Mouse (Mus musculus): ENCODE data around the gene Dap. TPM values are rescaled to one million over a fixed set of nuclear protein-coding genes. Genes with fewer than 3 reads are reported as not detected.

The Dap gene
- polyA plus RNA-seq, 1 experiment from 2014 or later, result 36.2 TPM

DNA sequence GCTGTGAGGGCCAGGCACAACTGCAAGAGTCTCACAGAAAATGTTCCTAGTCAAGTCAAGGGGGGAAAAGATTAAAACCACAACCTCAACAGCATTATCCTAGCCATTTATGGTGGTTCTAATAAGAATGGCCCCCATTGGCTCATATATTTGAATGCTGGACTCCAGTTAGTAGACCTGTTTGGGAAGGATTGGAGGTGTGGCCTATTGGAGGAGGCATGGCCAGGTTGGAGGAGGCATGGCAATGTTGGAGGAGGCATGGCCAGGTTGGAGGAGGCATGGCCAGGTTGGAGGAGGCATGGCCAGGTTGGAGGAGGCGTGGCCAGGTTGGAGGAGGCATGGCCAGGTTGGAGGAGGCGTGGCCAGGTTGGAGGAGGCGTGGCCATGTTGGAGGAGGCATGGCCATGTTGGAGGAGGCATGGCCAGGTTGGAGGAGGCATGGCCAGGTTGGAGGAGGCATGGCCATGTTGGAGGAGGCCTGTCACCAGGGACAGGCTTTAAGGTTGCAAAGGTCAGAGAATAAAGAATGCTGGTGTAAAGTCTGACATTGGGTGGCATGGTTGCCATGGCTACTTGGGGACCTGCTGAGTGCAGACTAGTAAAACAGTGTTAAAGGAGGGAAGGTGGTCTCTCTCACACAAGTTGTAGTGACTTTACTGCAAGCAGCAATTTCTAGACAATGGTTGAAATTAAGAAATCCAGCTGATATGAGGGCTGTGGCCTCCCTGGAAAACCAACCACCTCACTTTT, 93.1 kb downstream of the Dap start:
- Histone ChIP-seq H3K4me3 (replicated peaks; ENCODE audit: low read length) (no peak overlapping the region), H3K4me2 (replicated peaks) (no peak overlapping the region), H3K9ac (no peak overlapping the region), H3K9me3 (ENCODE audit: control insufficient read depth, low read length) (no peaks in the 10 kb centered on the region), H3K27me3 (ENCODE audit: control insufficient read depth, insufficient read depth, low read length) (no peaks in the 10 kb centered on the region), H3K27ac (0 out of 2 replicates have a peak overlapping the region, but pooled peaks have one; percentile 51), H3K4me1 (replicated peaks; ENCODE audit: control insufficient read depth, insufficient read depth, low read length) (peaks cover 16% of the 10 kb centered on the region; the same call in 1 of the 2 replicates), H3K36me3 (replicated peaks; ENCODE audit: control insufficient read depth, insufficient read depth) (no peaks in the 10 kb centered on the region)
- WGBS, result 95% methylated on average over 3 of the region's 3 CpGs
- no peak for ATAC-seq (ENCODE audit: low FRiP score)
- no peak for DNase-seq (ENCODE audit: low spot score)

DNA sequence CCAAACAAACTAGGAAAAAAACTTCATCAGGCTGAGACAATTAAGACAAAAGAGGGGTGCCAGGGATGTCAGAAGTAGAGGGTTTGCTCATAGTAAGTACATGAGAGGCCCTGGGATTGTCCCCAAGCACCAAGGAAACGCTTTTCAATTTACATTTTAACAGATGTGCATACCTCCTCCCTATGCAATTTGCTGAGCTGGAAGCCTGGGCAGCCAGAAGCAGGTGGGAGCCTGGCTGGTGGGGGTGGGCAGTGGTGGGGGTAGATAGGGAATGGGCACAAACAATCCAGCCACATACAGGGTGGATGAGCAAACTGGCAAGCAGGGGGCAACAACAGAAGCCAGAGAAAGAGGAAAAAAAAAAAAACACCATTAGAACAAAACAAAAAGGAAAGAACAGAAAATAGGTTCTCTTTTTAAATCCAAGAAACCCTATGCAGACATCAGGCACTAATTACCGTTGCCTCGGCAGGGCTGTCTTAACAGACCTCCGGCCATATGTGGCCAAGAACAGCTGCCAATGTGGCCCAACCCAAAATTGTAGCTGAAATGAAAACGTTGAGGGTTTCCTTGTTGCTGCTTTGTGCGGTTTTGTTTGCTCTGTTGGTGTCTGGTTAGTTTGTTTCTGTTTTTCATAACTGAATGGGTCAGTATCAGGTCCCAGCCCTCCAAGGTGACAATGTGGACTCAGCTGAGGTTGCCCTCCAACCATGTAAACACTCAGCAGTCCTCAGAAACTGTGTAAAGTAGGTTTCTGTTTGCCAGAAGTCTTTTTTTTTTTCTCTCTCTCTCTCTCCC, 94.2 kb downstream of the Dap start:
- no peak for ATAC-seq (ENCODE audit: low FRiP score)
- Histone ChIP-seq H3K27ac (no peak overlapping the region), H3K9ac (no peak overlapping the region)

DNA sequence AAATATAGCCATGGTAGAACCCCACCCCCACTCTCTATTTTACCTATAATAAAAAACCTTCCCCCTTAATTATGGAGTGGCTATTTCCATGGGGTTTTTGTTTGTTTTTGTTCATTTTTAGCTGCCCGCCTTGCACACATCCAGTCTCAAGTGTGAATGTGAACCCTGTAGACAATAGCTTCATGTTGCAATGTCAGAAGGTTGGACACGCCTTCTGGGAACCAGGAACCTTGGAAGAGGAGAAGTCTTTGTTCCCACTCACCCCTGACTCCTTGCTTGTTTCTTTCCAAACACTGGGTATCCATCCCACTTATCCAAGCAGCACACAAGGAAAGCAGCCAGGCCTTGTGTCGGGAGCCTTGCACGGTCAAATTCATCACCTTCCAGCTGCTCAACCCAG, 94.9 kb downstream of the Dap start:
- no peak overlapping the region for H3K4me3 ChIP-seq (replicated peaks; ENCODE audit: low read length)
- no peaks in the 10 kb centered on the region for H3K27me3 ChIP-seq (ENCODE audit: control insufficient read depth, insufficient read depth, low read length)
- no peaks in the 10 kb centered on the region for H3K9me3 ChIP-seq (ENCODE audit: control insufficient read depth, low read length)
- H3K36me3 ChIP-seq (replicated peaks; ENCODE audit: control insufficient read depth, insufficient read depth), result no peaks in the 10 kb centered on the region
- ATAC-seq (ENCODE audit: low FRiP score) (no peak), DNase-seq (ENCODE audit: low spot score) (no peak)
- whole genome bisulfite sequencing, result 42% methylated on average over 4 of the region's 4 CpGs
- H3K9ac ChIP-seq, result no peak overlapping the region
- H3K4me1 ChIP-seq (replicated peaks; ENCODE audit: control insufficient read depth, insufficient read depth, low read length), result peaks cover 16% of the 10 kb centered on the region; the same call in 1 of the 2 replicates
- no peak overlapping the region for H3K4me2 ChIP-seq (replicated peaks)
- no peak overlapping the region for H3K27ac ChIP-seq

More for the DNA sequence above, 94.2 kb downstream of the Dap start:
- H3K4me2 ChIP-seq (replicated peaks), result no peak overlapping the region
- WGBS, result 38% methylated on average over 6 of the region's 6 CpGs
- H3K4me1 ChIP-seq (replicated peaks; ENCODE audit: control insufficient read depth, insufficient read depth, low read length), result peaks cover 16% of the 10 kb centered on the region; the same call in 1 of the 2 replicates
- no peak for DNase-seq (ENCODE audit: low spot score)
- no peaks in the 10 kb centered on the region for H3K27me3 ChIP-seq (ENCODE audit: control insufficient read depth, insufficient read depth, low read length)
- no peaks in the 10 kb centered on the region for H3K36me3 ChIP-seq (replicated peaks; ENCODE audit: control insufficient read depth, insufficient read depth)
- H3K9me3 ChIP-seq (ENCODE audit: control insufficient read depth, low read length), result no peaks in the 10 kb centered on the region
- no peak overlapping the region for H3K4me3 ChIP-seq (replicated peaks; ENCODE audit: low read length)

DNA sequence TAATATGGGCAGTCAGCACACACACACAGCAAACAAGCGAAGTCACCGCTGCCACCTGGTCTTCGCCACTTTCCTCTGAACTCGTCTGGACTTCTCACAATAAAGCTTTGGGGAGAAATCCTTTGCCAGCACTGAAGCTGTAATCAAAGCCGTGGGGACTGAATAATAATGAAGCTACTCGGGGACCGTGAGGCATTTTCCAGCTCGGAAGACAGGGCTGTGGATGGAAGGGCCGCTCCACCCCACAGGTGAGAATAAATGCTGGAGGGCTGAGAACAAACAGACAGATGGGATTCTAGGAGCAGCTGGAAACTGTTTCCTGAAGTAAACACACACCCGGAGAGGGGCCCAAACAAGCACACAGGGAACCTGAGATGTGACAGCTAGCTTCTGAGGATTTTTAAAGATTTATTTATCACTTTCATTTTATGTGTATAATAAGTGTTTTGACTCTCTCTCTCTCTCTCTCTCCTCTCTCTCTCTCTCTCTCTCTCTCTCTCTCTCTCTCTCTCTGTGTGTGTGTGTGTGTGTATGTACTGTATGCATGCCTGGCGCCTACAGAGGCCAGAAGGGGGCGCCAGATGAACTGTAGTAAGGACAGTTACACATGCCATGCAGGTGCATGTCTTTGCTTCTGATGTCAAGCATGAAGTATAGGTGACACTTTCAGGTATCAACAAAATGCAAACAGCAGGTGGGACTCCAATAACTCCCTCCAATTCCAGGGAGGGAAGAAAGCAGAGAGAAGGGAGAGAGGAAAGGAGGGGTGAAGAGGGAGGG, 96.7 kb downstream of the Dap start:
- H3K4me2 ChIP-seq (replicated peaks), result no peak overlapping the region
- H3K36me3 ChIP-seq (replicated peaks; ENCODE audit: control insufficient read depth, insufficient read depth), result no peaks in the 10 kb centered on the region
- H3K9me3 ChIP-seq (ENCODE audit: control insufficient read depth, low read length), result no peaks in the 10 kb centered on the region
- 47% methylated on average over 12 of the region's 12 CpGs for WGBS
- peaks cover 16% of the 10 kb centered on the region; the same call in 1 of the 2 replicates for H3K4me1 ChIP-seq (replicated peaks; ENCODE audit: control insufficient read depth, insufficient read depth, low read length)
- no peak overlapping the region for H3K4me3 ChIP-seq (replicated peaks; ENCODE audit: low read length)
- no peaks in the 10 kb centered on the region for H3K27me3 ChIP-seq (ENCODE audit: control insufficient read depth, insufficient read depth, low read length)
- ATAC-seq (ENCODE audit: low FRiP score) (no peak), DNase-seq (ENCODE audit: low spot score) (no peak)
- no peak overlapping the region for H3K27ac ChIP-seq
- H3K9ac ChIP-seq, result no peak overlapping the region

DNA sequence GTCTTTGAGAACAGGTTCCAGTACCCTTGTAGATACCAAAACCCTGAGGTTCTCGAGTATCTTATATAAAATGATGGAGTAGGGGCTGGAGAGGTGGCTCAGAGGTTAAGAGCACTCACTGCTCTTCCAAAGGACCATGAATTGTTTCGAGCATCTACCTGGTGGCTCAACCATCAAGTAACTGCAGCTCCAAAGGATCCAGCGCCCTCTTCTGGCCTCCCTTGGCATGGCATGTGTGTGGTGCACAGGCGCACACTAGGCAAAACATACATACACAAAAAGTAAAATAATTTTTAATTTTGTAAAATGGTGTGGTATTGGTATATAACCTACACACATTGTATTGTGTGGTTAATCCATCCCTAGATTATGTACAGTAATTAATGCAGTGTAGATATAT, 99.6 kb downstream of the Dap start:
- peaks cover 9% of the 10 kb centered on the region; the same call in 1 of the 2 replicates for H3K4me1 ChIP-seq (replicated peaks; ENCODE audit: control insufficient read depth, insufficient read depth, low read length)
- H3K4me3 ChIP-seq (replicated peaks; ENCODE audit: low read length), result no peak overlapping the region
- no peaks in the 10 kb centered on the region for H3K9me3 ChIP-seq (ENCODE audit: control insufficient read depth, low read length)
- WGBS, result 76% methylated on average over 4 of the region's 4 CpGs
- H3K27ac ChIP-seq, result no peak overlapping the region
- ATAC-seq (ENCODE audit: low FRiP score) (no peak), DNase-seq (ENCODE audit: low spot score) (no peak)
- no peaks in the 10 kb centered on the region for H3K36me3 ChIP-seq (replicated peaks; ENCODE audit: control insufficient read depth, insufficient read depth)
- H3K4me2 ChIP-seq (replicated peaks), result no peak overlapping the region
- no peak overlapping the region for H3K9ac ChIP-seq
- H3K27me3 ChIP-seq (ENCODE audit: control insufficient read depth, insufficient read depth, low read length), result no peaks in the 10 kb centered on the region

Other genes starting within 250 kb of the Dap start
- gene Ankrd33b, start 143.4 kb downstream of the Dap start, polyA plus RNA-seq (2014; fragmentation: Nextera tagmentation; extraction: Ambion mirVana), result 0.65 and 1.3 TPM in 2 replicates
- gene Ropn1l, start 229.4 kb downstream of the Dap start, polyA plus RNA-seq (2014; fragmentation: Nextera tagmentation; extraction: Ambion mirVana), result 2.4 and 2.8 TPM in 2 replicates

All from hindbrain, embryonic 14.5 days (tissue).